Mouse (Mus musculus) thymus, postnatal 4 days (tissue): ENCODE measurements around the gene Shisal1.

Experiments
- DNase-seq: peaks from one replicate; pipeline ENCODE4 v3.0.0; 2021

The Shisal1 gene

GRCm38 (mm10) chr15:84446997-84447396 lies at the start of gene Shisal1:
Gene Shisal1, minus strand, starts transcription at chr15:84447097.
- no peak for DNase-seq

GRCm38 (mm10) chr15:84490486-84490885 lies 43.6 kb upstream of the Shisal1 start:
- no peak for DNase-seq

GRCm38 (mm10) chr15:84484255-84484654 lies 37.4 kb upstream of the Shisal1 start:
- no peak for DNase-seq

- DNase-seq: no peak
Observed at GRCm38 (mm10) chr15:84483622-84484021, 36.7 kb upstream of the Shisal1 start.

GRCm38 (mm10) chr15:84481259-84481877 lies 34.5 kb upstream of the Shisal1 start:
- no peak for DNase-seq

DNA sequence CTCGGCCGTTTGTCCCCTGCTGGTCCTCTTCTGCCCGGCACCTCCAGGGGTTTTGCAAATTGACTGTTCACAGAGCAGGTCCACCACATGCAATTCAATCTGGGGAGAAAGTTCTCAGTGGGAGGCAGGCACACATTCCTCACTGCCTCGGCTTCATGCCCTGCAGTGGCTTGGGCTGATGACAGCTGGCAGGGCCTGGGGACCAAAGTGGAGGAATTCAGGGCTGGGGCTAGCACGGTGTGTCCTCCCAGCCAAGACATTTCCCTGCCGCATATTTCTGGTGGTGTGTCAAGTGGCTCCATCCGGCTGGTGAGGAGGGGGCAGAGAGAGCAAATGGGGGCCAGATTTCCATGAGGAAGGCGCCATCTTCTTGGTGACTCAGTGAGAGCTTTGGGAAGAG lies 22.5 kb upstream of the Shisal1 start:
- no peak for DNase-seq

GRCm38 (mm10) chr15:84467761-84468160 lies 20.9 kb upstream of the Shisal1 start:
- DNase-seq: no peak

GRCm38 (mm10) chr15:84466458-84467267 lies 19.8 kb upstream of the Shisal1 start:
- DNase-seq: no peak

DNA sequence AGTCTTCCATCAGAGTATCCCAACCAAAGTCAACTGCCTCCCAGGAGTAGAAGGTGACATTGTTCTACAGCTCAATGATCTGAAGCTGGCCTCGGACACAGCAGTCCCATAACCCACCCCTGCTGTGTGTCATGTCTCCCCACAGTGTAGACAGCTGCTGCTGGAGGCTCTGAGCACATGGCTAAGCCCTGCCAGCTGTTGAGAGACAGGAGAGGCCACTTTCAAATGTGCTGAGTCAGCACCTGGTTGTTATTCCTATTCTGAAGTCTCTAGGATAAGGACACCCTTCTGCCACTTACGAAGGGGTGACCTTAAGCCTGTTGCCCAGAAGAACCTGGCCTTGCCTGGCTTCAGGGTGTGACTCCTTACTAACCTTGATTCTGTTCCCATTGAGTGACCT lies 14.5 kb upstream of the Shisal1 start:
- DNase-seq: no peak

GRCm38 (mm10) chr15:84458983-84459382 lies 12.1 kb upstream of the Shisal1 start:
- DNase-seq: no peak

GRCm38 (mm10) chr15:84455286-84455685 lies 8.4 kb upstream of the Shisal1 start:
- DNase-seq: no peak

DNA sequence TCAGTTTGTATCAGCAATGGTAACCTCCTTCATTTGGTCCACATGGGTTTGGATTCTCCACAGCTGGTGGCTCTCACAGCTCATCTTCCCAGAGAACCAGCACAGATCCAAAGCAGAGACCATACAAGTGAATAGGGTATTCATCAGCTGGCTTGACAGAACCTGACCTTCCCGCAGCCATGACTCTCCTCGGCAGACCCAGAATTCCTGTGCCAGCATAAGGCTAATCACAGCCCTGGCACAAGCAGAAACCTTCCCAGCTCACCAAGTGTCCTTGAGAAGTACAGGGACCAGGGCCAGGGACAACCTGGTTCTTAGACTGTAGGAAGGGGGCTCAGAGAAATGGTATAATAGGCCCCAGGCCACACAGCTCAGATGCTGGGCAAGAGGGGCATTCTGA lies 6.2 kb upstream of the Shisal1 start:
- DNase-seq: no peak

GRCm38 (mm10) chr15:84450441-84451183 lies 3.7 kb upstream of the Shisal1 start:
- DNase-seq: peak; percentile 35

- DNase-seq: peak; percentile 25
Observed at GRCm38 (mm10) chr15:84445812-84446716, 833 bp downstream of the Shisal1 start.

DNA sequence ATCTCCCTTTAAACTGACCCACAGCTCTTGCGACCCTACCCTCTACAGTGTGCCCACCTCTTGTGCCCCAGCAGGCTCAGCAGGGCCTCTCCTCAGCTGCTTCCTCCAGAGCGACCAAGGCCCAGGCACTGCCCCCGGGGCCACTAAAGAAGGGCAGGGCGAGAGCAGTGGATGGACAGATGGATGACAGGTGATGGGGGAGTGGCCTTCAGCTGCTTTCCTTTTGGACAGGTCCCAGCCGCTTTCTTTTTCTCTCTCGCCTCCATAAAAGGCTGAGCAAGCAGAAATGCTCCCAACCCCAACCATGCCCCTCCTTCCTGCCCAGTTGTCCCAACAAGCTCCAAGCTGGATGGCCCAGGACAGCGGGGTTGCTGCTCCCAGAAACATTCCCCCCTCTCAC lies 2.7 kb downstream of the Shisal1 start:
- no peak for DNase-seq

GRCm38 (mm10) chr15:84443631-84444030 lies 3.3 kb downstream of the Shisal1 start:
- no peak for DNase-seq

DNA sequence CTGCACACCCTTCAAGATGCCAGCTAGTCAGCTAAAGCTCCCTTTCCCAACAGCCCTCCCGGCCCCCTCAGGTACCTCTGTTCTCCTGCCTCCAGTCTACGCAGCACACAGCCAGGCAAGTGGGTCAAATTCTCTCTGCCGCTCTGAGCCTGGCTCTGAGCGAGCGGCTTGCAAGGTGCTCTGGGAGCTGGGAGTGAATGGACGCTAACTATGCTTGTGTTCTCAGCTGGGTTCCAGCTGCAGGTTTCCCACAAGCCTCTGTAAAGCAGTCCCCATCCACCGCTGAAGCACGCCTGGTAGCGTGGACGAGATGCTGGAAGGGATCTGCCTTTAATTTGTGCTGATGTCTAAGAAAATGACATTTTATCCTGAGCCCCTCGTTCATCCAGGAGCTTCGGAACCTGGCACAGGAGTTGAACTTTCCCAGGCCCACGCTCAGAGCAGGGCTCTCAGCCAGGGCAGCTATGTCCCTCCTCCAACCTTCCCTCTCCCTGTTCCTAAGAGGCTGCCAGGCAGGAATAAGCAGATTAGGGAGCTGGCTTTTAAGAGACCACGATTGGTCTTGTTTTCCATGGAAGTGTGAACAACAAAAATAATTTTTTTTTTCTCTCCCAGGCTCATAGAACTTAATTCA lies 5.1 kb downstream of the Shisal1 start:
- DNase-seq: no peak

DNA sequence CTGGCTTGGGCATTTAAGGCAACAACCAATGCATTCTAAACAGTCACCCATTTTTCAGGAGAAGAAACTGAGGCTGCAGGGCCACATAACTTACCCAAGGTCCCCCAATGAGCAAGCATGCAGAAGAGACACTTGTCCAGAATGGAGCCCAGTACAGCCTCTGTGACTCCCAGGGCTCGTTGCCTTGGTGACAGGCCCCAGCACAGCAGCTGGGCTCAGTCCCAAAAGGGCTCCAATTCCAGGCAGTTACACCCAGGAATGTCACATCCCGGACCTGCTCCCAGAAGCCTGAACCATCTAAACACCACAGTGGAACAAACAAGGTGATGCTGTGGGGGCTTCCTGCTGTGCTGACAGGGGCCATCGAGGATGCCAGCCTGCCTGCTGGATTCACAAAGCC lies 6.1 kb downstream of the Shisal1 start:
- DNase-seq: no peak

DNA sequence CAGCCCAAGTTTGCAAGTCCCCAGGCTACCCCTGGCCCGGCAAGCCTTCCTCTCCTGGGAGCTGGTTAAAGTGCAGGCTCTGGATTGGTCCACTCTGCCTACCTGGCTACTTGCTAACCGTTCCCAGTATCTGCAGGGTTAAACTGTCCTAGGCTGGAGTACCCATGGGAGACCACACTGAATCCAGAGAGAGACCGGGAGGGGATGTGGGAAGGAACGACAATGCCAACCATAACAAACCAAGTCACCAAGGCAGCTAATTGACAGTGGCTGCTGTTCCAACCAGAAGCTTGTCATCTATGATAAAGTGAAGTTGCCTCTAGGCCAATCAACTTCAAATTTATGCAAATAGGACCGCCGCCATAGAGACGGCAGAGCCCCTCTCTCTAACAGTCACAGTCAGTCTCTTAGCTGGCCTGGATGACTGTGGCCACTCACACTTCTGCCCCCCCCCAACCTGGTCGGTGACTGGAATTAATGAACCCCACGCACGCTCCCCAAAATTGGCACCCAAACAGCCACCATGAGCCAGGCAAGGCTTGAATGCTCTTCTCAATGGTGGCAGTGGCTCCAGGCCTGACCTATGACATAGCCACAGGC lies 13.2 kb downstream of the Shisal1 start:
- no peak for DNase-seq

DNA sequence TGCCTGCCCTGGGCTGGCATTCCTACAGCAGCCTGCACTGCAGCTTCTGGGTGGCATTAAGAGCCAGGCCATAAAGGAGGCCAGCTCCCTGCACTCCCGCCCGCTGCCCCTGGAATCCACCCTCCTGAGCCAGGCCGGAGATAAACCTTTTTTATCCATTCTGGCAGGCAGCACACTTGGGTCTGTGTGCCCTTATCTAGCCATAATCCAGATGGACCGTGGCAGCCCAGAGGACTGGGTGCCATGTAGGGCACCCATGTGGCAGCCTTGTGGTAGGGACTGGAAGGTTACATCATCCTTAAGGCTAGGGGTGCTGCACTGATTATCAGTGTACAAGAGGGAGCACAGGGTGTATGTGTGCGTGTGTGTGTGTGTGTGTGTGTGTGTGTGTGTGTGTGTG lies 16.4 kb downstream of the Shisal1 start:
- DNase-seq: no peak

- no peak for DNase-seq
Observed at GRCm38 (mm10) chr15:84427624-84428023, 19.3 kb downstream of the Shisal1 start.

GRCm38 (mm10) chr15:84425733-84426132 lies 21.2 kb downstream of the Shisal1 start:
- DNase-seq: no peak
